Mouse (Mus musculus) liver, embryonic 15.5 days (tissue): ENCODE measurements around the gene Kat2a. TPM values are rescaled to one million over a fixed set of nuclear protein-coding genes. Genes with fewer than 3 reads are reported as not detected.
"Not testable (repeated sequence)": the region's sequence is repeated elsewhere in the genome, so short reads cannot be mapped to it uniquely, and the experiment has no call there.

Experiments
- ATAC-seq: fragments of 200-750 bp; cut with Nextera tagmentation; 2 replicates; pipeline ENCODE4 v1.8.0; 2017; ENCODE audit warnings: moderate number of reproducible peaks, mild to moderate bottlenecking, moderate library complexity; ENCODE audit not compliant: insufficient read depth
- H3K27ac ChIP-seq: fragments of 300-500 bp; sonication (generic); replicated peaks from 2 replicates; pipeline ENCODE4 v1.5.1; 2015; ENCODE audit warnings: mild to moderate bottlenecking, inconsistent platforms
- H3K27me3 ChIP-seq: fragments of 300-500 bp; sonication (generic); 2 replicates; pipeline ENCODE4 v1.6.1; 2015; ENCODE audit warnings: mild to moderate bottlenecking, inconsistent platforms
- H3K36me3 ChIP-seq: fragments of 300-500 bp; sonication (generic); replicated peaks from 2 replicates; pipeline ENCODE4 v1.6.1; 2015; ENCODE audit warnings: moderate library complexity, mild to moderate bottlenecking, inconsistent platforms
- H3K4me1 ChIP-seq: fragments of 300-500 bp; sonication (generic); replicated peaks from 2 replicates; pipeline ENCODE4 v1.6.1; 2015; ENCODE audit warnings: inconsistent platforms
- H3K4me2 ChIP-seq: fragments of 300-500 bp; sonication (generic); 2 replicates; pipeline ENCODE4 v1.6.1; 2015; ENCODE audit warnings: moderate library complexity, mild to moderate bottlenecking, inconsistent platforms
- H3K4me3 ChIP-seq: fragments of 300-500 bp; sonication (generic); replicated peaks from 2 replicates; pipeline ENCODE4 v1.5.1; 2015; ENCODE audit warnings: mild to moderate bottlenecking, inconsistent platforms
- H3K9ac ChIP-seq: fragments of 300-500 bp; sonication (generic); 2 replicates; pipeline ENCODE4 v1.6.1; 2015; ENCODE audit warnings: moderate library complexity, mild to moderate bottlenecking, inconsistent platforms
- H3K9me3 ChIP-seq: fragments of 300-500 bp; sonication (generic); replicated peaks from 2 replicates; pipeline ENCODE4 v1.6.1; 2016; ENCODE audit warnings: inconsistent platforms
- WGBS: fragments of 180-500 bp; shearing (Covaris S2); methylation state at CpG from one replicate; pipeline ENCODE4 v1.1.7; 2015; ENCODE audit warnings: mixed read lengths; ENCODE audit not compliant: insufficient replicate concordance; 5-methylcytosine and 5-hydroxymethylcytosine counted together
- polyA plus RNA-seq: library from polyadenylated mRNA; unstranded; fragments of >200 nt; fragmentation: Nextera tagmentation; extraction: Ambion mirVana; gene quantifications from 2 replicates; pipeline ENCODE4 v1.2.1, GENCODE M21; 2015

The Kat2a gene
- polyA plus RNA-seq, 1 experiment from 2014 or later: 14.1 TPM

- Histone ChIP-seq H3K9ac (no peak overlapping the region), H3K27me3 (peaks cover 42% of the 10 kb centered on the region), H3K9me3 (no peaks in the 10 kb centered on the region), H3K36me3 (no peaks in the 10 kb centered on the region), H3K27ac (no peak overlapping the region), H3K4me2 (no peak overlapping the region), H3K4me1 (no peaks in the 10 kb centered on the region), H3K4me3 (no peak overlapping the region)
- WGBS: 38% methylated on average over 1 of the region's 1 CpGs
- no peak for ATAC-seq
Measured at GRCm38 (mm10) chr11:100671049-100671448, 41.2 kb downstream of the Kat2a start.

GRCm38 (mm10) chr11:100659806-100660205 is 52.5 kb downstream of the Kat2a start:
- Histone ChIP-seq H3K27ac (no peak overlapping the region), H3K9me3 (no peaks in the 10 kb centered on the region), H3K27me3 (peaks cover 5% of the 10 kb centered on the region; the same call in 1 of the 2 replicates), H3K36me3 (no peaks in the 10 kb centered on the region), H3K4me2 (no peak overlapping the region), H3K4me1 (no peaks in the 10 kb centered on the region), H3K4me3 (no peak overlapping the region), H3K9ac (no peak overlapping the region)
- 62% methylated on average over 10 of the region's 10 CpGs for WGBS
- no peak for ATAC-seq

GRCm38 (mm10) chr11:100656458-100656857 is 55.8 kb downstream of the Kat2a start:
- H3K36me3 ChIP-seq: no peaks in the 10 kb centered on the region
- 26% methylated on average over 6 of the region's 6 CpGs for WGBS
- no peak overlapping the region for H3K27ac ChIP-seq
- H3K27me3 ChIP-seq: peaks cover 13% of the 10 kb centered on the region
- H3K9ac ChIP-seq: no peak overlapping the region
- no peaks in the 10 kb centered on the region for H3K4me1 ChIP-seq
- no peaks in the 10 kb centered on the region for H3K9me3 ChIP-seq
- ATAC-seq: no peak
- H3K4me2 ChIP-seq: no peak overlapping the region
- no peak overlapping the region for H3K4me3 ChIP-seq

- H3K27ac ChIP-seq, H3K9ac ChIP-seq, ATAC-seq, H3K4me1 ChIP-seq, H3K4me2 ChIP-seq, H3K36me3 ChIP-seq, H3K9me3 ChIP-seq, H3K4me3 ChIP-seq: not testable (repeated sequence)
- H3K27me3 ChIP-seq: peaks cover 20% of the 10 kb centered on the region
- WGBS: 36% methylated on average over 3 of the region's 3 CpGs
Measured at GRCm38 (mm10) chr11:100655589-100655988, 56.7 kb downstream of the Kat2a start.

Other genes starting within 250 kb of the Kat2a start
- gene Klhl11, start 239.7 kb downstream of the Kat2a start, polyA plus RNA-seq: 1.6 and 2.2 TPM in 2 replicates
- 103 and 111 TPM in 2 replicates for gene Acly, start 184.5 kb downstream of the Kat2a start, polyA plus RNA-seq
- gene Ttc25, start 166.9 kb downstream of the Kat2a start, polyA plus RNA-seq: 0.07 and 0.14 TPM in 2 replicates
- gene Cnp, start 137.6 kb downstream of the Kat2a start, polyA plus RNA-seq: 14.2 and 15.1 TPM in 2 replicates
- gene Nkiras2, start 93.2 kb downstream of the Kat2a start, polyA plus RNA-seq: 18.8 and 19.2 TPM in 2 replicates
- 61.0 and 66.8 TPM in 2 replicates for gene Dnajc7, start 92.3 kb downstream of the Kat2a start, polyA plus RNA-seq
- not detected in 2 replicates for gene Zfp385c, start 20.0 kb downstream of the Kat2a start, polyA plus RNA-seq
- gene Dhx58, start 8.2 kb downstream of the Kat2a start, polyA plus RNA-seq: 2.7 and 2.8 TPM in 2 replicates
- 0.24 TPM in 1 of 2 replicates, not detected in the other for gene Hspb9, start 1.4 kb upstream of the Kat2a start, polyA plus RNA-seq
- gene Rab5c, start 25.8 kb upstream of the Kat2a start, polyA plus RNA-seq: 19.2 and 20.2 TPM in 2 replicates
- not detected in 2 replicates for gene Kcnh4, start 47.5 kb upstream of the Kat2a start, polyA plus RNA-seq
- gene Hcrt, start 50.5 kb upstream of the Kat2a start, polyA plus RNA-seq: not detected in 2 replicates
- 1.5 and 1.9 TPM in 2 replicates for gene Ghdc, start 58.5 kb upstream of the Kat2a start, polyA plus RNA-seq
- 20.6 and 22.5 TPM in 2 replicates for gene Stat5b, start 138.3 kb upstream of the Kat2a start, polyA plus RNA-seq
- gene Stat5a, start 146.9 kb upstream of the Kat2a start, polyA plus RNA-seq: 8.2 and 8.7 TPM in 2 replicates
- gene Stat3, start 227.1 kb upstream of the Kat2a start, polyA plus RNA-seq: 35.5 and 40.0 TPM in 2 replicates